Mouse (Mus musculus) B cell, adult (primary cell): Measurements from ENCODE around the gene Olfr166. TPM values are rescaled to one million over a fixed set of nuclear protein-coding genes. Genes with fewer than 3 reads are reported as not detected.

Source experiments
- total RNA-seq: library from RNA; stranded (reverse); gene quantifications from 4 replicates; pipeline ENCODE4 v1.2.4, GENCODE M21; 2023; ENCODE audit not compliant: inconsistent age

Olfr166 gene
- 0.19 to 0.42 TPM (median 0.36 TPM) in 4 replicates for total RNA-seq

GRCm38 (mm10) chr16:19483394-19483793 lies at the start of gene Olfr166:
Gene Olfr166, plus strand, starts transcription at chr16:19483694.

GRCm38 (mm10) chr16:19522166-19522565 lies 38.7 kb downstream of the Olfr166 start, which contains the start of gene Olfr167:
Gene Olfr167, minus strand, starts transcription at chr16:19522266.

GRCm38 (mm10) chr16:19535455-19535854 lies 52.0 kb downstream of the Olfr166 start, which contains the start of gene Olfr168:
Gene Olfr168, minus strand, starts transcription at chr16:19535555.

Other genes starting within 250 kb of the Olfr166 start
- gene Olfr164, start 169.6 kb upstream of the Olfr166 start, total RNA-seq, result not detected in 4 replicates
- not detected in 4 replicates for gene Olfr165, start 60.6 kb upstream of the Olfr166 start, total RNA-seq
- gene Olfr167, start 38.6 kb downstream of the Olfr166 start, total RNA-seq, result not detected in 4 replicates
- gene Olfr168, start 51.9 kb downstream of the Olfr166 start, total RNA-seq, result not detected in 4 replicates
- gene Olfr169, start 88.1 kb downstream of the Olfr166 start, total RNA-seq, result not detected in 4 replicates
- not detected in 4 replicates for gene Olfr170, start 128.2 kb downstream of the Olfr166 start, total RNA-seq
- gene Olfr171, start 146.2 kb downstream of the Olfr166 start, total RNA-seq, result not detected in 4 replicates
- 0.30 to 0.67 TPM (median 0.61 TPM) in 4 replicates for gene Lamp3, start 222.7 kb downstream of the Olfr166 start, total RNA-seq